Mouse (Mus musculus) kidney, postnatal 10 days (tissue): Measurements from ENCODE around the gene Erg28.

Experiments
- DNase-seq: peaks from one replicate; pipeline ENCODE4 v3.0.0; 2021; ENCODE audit warnings: mixed read lengths

Gene Erg28

GRCm38 (mm10) chr12:85811676-85812075 lies 12.7 kb downstream of the Erg28 start:
- no peak for DNase-seq

- DNase-seq = no peak
These were observed 13.4 kb downstream of the Erg28 start for GRCm38 (mm10) chr12:85810959-85811358.

- DNase-seq = no peak
These were observed 14.6 kb downstream of the Erg28 start for GRCm38 (mm10) chr12:85809726-85810125.

- DNase-seq = no peak
These were observed 24.3 kb downstream of the Erg28 start for GRCm38 (mm10) chr12:85800031-85800430.

GRCm38 (mm10) chr12:85795551-85795950 lies 28.8 kb downstream of the Erg28 start:
- DNase-seq = no peak

GRCm38 (mm10) chr12:85794094-85794493 lies 30.3 kb downstream of the Erg28 start:
- DNase-seq = no peak

GRCm38 (mm10) chr12:85792821-85793346 lies 31.5 kb downstream of the Erg28 start:
- DNase-seq = peak; percentile 74

- DNase-seq = no peak
These were observed 32.2 kb downstream of the Erg28 start for GRCm38 (mm10) chr12:85792158-85792557.

- DNase-seq = peak; percentile 54
These were observed 39.2 kb downstream of the Erg28 start for GRCm38 (mm10) chr12:85784916-85785815.

- no peak for DNase-seq
These were observed 42.7 kb downstream of the Erg28 start for GRCm38 (mm10) chr12:85781606-85782005.

GRCm38 (mm10) chr12:85779707-85780106 lies 44.6 kb downstream of the Erg28 start:
- DNase-seq = no peak

- DNase-seq = no peak
These were observed 45.4 kb downstream of the Erg28 start for GRCm38 (mm10) chr12:85778962-85779361.

- DNase-seq = peak; percentile 21
These were observed 53.0 kb downstream of the Erg28 start for GRCm38 (mm10) chr12:85771356-85771755.

- peak; percentile 28 for DNase-seq
These were observed 56.6 kb downstream of the Erg28 start for GRCm38 (mm10) chr12:85767750-85768149.

- DNase-seq = no peak
These were observed 58.1 kb downstream of the Erg28 start for GRCm38 (mm10) chr12:85766287-85766686.
